Mouse (Mus musculus) embryo, embryonic 10.5 days (tissue): ENCODE data around the gene Cmah.

ENCODE experiments used
- DNase-seq: peaks from one replicate; pipeline ENCODE4 v3.0.0-alpha.2; 2015; ENCODE audit warnings: low spot score

The Cmah gene

DNA sequence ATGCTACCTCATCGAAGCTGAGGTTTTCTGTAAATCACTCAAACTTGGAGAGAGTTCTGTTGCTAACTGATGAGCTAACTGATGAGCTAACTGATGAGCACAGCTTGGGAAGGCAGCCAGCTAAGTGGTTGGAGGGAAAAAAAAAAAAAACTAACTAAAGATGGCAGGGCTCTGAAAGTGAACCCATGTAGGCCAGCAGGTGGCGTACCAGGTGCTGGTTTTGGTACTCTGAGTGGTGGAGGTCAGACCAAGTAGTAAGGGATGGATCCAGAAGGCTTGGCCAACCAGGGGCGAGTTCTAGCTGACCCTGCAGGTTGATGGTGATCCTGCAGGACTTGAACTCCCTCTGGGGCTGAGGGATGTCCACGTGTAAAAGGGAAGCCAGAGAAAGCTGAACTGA, 89.2 kb downstream of the Cmah start:
- DNase-seq, result peak; percentile 53

DNA sequence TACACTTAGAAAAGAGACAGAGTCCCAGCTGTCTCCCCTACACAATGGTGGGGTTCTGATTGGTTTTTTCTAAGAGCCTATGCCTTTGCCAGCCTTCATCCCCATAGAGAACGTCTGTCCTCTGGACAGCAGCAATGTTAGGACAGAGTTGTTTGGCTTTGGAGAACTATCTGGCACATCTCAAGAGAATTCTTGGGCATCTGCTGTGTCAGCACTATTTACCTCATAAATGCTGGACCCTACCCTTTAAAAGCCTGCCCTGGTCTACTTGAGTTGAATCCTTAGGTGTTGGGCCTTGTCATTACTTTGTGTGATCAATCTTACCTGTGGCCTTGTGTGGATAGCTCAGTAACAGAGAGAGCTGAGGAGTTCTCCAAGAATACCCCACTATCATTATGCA, 90.8 kb downstream of the Cmah start:
- no peak for DNase-seq

DNA sequence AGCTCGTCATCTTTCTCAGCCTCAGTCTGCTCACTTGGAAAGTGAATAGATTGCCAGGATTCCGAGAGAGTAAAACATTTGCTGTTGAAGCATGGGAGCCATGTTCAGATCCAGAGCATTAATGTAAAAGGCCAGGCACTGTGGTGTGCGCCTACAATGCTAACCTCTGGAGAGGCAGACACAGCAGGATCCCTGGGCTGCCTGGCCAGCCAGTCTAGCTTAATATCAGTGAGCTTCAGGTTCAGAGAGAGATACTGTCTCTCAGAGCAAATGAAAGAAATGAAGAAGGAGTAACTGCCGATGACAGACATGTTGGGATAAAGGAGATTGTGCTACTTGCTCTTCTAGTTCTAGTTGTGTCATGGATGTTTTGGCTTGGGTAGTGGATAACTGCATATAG, 91.6 kb downstream of the Cmah start:
- DNase-seq, result no peak

DNA sequence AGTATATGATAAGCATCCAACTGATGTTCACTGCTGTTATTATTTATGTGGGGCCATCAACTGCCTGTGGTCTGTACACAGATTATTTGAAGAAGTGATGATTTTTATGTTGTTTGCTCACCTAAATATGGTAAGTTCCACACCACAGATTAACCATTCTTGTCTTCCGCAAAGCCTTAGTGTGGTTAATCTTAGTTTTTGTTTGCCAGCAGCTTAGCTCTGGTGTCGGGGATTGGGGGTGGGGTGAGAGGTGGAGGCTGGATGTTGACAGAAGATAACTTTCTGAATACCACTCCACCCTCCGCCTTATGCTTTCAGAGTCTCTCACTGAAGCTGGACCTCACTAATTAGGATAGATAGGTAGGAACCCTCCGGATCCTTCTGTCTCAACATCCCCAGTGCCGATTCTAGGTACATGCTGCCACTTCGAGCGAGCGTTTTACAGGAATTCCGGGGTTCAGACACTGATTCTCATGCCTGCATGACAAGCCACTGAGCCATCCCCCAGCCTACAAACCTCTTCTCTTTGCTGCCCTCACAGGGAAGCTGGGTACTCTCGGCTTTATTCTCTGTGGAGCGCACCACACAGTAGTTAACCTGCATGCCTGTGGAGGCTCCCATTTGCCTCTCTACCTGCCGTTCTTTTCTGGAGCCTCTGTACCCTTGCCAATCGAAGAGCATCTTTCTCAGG, 92.5 kb downstream of the Cmah start:
- DNase-seq, result no peak

DNA sequence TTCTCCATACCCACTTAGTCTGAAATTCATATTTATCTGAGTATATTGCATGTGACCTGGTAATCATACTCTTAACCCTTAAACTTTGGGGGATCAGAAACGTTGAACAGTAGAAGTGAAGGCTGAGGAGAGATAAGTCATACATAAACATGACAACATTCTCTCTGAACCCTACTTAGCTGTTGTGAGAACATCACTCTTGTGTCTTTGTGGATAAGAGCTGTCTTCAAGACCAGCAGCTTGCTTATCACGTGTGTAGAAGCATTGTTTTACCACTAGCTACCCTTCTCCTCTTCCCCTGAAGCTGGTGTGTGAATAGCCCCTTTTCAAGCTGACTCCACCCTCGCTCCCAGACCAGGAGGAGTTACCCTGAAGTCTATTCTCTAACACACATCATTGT, 94.8 kb downstream of the Cmah start:
- DNase-seq, result no peak

DNA sequence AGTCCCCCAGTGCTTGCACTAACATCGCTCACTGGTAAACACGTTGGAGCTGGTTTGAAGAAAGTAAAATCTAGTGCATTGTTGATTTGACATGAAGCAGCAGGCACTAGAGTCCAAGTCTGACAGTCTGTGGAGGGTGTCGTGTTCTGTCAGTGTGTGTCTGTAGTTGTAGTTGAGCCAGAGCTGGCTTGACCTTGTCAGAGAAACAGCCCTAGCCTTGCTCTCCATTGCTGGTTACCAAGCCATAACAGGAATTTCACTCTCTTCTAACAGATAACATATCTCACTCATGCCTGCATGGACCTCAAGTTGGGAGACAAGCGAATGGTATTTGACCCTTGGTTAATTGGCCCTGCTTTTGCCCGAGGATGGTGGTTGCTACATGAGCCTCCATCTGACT, 103.0 kb downstream of the Cmah start:
- no peak for DNase-seq

DNA sequence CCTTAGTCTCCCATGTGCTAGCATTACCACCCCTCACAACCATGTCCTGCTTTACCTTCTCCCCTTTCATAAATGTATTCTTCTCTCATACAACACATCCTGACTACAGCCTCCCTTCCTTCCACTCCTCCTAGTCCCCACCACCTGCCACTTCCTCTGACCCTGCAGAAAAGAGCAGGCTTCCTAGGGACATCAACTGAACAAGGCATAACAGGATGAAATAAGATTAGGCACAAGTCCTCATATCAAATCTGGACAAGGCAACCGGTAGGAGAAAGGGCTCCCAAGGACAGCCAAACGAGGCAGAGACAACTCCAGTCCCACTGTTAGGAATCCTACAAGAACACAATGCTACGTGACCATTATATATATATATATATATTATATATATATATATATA, 104.4 kb downstream of the Cmah start:
- no peak for DNase-seq

DNA sequence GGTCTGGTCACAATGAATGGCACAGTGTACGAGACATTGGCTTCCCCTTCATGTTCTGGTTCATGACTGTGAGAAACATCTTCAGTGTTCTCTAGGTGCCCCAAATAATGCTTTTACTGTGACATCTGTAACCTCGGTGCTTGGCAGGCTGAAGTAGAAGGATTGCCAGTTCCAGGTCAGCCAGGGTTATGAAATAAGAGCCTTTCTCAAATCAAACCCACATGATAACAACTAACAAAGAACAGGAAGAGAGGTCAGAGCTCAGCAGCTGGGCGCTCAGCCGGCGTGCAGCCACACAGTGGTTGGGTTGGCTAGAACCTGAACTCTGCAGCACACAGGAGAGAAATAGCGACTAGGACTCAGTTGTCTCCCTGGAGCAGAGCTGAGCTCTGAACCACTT, 115.1 kb downstream of the Cmah start:
- peak; percentile 63 for DNase-seq

DNA sequence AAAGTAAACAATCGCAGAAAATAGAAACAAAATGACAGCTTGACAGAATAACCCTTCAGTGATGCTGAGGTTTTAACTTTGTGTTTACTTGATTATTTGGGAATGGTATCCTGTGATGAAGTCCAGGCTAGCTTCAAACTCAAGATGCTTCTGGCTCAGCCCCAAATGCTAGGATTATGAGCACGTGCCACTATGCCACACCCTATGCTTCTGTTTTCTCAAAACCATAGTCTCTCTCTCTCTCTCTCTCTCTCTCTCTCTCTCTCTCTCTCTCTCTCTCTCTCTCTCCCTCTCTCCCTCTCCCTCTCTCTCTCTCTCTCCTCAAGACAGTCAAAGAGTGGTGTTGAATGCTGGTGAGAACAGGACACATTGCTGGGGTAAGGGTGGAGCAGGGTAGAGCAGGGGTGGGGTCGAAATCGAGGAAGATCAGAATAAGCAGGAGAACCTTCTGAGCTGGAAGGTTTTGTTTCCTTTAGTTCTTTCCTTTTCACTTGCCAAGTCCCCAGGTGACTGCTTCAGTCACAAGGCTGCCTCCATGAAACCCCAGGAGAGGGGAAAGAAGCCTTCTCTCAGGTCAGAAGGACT, 116.7 kb downstream of the Cmah start:
- DNase-seq, result no peak

DNA sequence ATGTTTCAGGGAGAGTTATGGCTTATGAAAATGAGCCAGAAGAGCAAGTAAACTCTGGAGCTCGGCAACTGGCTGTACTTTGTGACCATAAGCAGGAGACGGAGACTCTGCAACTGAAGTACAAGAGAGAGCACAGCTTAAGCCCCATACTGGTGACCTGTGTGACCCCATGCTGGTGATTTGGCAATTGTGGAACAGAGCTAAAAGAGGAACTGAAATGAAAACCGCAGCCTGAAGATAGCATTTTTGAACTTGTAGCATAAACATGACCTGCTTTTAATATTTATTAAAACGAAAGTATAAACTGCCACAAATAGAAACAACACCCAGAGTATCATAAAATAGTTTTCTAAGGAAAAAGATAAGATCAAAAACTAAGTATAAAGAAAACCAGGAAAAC, 117.5 kb downstream of the Cmah start:
- no peak for DNase-seq

DNA sequence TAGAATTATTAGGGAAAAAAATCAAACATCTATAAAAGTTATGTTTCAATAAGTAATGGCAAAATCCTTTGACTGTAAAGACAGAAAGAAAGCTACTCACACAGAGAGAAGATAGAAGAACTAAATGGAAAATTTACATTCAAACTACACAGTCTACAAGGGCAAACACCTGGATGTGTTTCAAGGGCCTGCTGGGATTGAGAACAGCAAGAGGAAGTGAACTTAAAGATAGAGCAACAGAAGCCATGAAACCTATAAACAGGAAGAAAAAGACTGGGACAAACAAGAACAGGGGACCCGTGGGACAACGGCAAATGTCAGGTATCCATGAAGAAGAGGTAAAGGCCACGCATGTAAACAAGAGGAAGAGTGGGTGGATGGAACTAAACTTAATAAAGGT, 118.0 kb downstream of the Cmah start:
- no peak for DNase-seq

DNA sequence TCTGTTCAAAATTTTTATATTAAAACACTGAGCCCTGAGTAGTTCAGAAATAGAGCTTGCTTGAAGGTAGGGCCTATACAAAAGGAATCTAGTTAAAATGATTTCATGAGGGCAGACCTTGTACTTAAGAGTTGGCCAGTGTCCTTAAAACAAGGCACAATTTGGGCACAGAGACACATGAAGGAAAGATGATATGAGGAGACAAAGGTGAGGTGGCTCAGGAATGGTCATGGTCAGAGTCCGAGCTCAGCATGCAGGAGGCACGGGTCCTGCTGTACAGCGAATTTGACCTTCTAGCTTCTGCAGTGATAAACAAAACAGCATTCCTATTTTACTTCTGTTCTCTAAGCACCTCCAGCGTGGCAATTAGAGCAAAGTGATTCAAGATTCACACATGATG, 118.9 kb downstream of the Cmah start:
- no peak for DNase-seq

DNA sequence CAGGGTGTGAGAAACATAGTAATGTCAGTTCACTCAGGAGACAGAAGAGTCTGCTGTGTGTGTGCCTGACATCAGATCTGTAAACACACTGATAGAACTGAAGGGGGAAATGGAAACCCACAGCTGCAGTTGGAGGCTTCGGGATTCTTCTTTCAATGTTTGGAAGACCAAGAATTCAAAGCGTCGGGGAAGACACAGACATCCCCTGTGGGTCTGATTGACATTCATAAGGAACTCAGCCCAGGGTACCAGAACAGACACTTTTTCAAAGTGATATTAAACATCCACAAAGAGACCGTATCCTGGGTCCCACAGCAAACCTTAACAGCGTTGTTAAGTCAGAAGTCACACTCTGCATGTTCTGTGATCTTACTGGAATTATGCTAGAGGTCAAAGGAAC, 119.8 kb downstream of the Cmah start:
- no peak for DNase-seq

DNA sequence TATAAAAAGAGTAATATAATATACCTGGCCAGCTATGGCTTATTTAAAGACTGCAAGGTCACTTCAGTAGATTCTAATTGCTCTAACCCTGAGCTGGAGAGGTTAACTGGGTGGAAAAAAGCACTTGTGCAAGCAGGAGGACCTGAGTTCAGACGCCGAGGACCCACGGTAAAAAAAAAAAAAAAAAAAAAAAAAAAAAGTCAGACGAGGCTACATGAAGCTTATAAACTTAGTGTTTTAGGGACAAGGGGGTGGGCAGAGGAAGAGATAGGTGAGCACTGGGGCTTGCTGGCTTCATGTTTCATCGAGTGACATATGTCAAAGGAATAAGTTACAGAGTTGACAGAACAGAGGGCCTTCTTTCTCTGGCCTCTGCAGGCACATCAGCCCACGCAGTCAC, 121.4 kb downstream of the Cmah start:
- no peak for DNase-seq

DNA sequence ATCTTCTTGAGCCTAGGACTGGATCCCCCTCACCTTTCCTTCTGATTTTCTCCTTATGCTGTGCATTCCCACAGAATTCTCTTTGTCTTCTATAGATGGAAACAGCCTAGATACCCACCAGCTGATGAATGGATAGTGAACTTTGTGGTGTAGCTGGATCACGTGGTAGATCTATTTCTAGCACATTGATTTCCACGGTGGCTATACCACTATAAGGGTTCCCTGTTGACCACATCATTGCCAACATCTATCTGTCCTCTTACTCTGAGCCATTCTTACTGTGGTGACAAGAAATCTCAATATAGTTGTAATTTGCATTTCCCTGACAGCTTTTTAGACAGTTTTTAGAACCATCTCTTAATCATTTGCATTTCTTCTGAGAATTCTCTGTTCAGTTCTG, 124.3 kb downstream of the Cmah start:
- no peak for DNase-seq

DNA sequence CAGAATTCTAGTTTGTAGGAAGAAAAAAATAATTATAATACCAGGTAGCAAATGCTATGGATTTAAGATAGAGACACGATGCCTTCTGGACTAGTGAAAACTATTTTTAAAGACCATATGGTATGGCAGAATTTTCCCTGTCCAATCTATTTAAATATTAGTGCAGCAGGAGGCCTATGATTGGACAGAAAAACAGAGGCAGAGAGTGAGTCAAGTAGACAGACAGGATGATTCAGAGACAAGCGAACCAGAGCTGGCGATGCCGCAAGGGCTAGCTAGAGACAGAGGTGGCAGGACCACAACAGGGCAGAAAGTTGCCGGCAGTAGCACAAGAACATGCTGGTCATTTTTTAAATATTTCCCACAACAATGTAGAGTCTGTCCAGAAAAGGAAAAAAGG, 126.5 kb downstream of the Cmah start:
- no peak for DNase-seq

DNA sequence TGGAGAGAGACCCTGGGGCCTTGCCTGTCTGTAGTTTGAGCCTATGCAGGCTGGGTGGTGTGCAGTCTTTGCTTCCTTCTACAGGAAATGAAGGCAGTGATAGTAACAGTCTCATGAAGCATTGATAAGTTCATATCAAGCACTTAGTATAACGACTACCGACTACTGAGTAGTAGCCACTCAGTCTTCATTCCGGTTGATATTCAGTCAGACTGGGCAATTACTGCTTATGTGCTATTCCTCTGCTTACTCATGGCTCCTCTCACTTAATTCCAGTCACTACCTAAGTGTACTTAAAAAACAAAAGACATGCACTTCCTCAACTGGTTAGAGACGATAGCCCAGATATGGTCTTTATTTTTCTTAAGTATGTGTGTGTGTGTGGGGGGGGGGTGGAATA, 129.2 kb downstream of the Cmah start:
- no peak for DNase-seq

DNA sequence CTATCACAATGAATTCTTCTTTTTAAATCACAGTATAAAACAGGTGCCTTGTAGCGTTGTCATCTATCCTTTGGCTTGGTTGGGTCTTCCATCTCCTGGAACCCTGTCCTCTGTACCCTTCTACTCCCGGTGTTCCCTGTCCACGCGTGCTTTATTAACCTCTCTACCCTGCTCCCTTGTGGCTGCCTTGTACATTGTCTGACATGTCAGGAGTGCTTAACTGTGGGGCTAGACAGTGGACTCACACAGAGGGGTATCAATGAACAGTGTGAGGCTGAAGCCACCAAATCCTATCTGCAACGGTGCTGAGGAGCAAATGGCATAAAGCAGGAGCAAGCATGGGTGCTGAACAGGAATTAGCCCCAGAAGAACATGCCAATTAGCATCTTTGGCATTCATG, 133.3 kb downstream of the Cmah start:
- no peak for DNase-seq

DNA sequence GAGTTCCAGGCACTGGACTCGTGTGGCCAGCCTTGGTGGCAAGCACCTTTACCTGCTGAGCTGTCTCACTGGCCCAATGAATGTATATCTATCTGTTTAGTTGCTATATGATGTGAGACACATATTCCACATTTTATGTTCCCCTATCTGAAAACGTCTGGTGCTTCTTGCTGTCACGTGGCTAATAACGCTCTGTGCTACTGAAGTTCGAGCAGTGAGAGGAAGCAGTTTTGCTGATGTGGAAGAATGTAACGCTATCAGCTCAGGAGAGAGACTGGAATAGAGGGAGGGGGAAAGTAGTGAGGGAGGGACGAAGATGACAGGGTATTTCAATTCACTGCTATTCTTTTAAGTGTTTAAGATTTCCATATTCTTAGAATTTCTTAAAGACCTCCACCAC, 136.6 kb downstream of the Cmah start:
- DNase-seq, result no peak

DNA sequence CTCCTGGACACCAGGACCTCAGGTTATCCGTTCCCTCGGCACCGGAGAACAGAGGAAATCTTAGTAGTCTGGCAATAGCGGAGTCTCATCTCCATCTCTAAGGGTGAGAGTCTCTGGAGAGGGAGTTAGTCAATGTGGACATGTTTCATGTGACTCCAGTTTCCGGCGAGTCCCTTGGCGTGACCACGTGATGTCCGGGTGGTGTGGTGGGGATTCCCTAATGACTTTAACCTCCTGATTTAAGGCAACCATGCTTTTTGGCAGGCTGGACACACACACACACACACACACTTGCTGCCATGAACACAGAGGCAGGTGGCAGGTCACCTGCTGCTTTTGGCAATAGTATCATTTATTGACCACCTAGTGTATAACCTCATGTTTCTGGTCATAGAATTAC, 138.8 kb downstream of the Cmah start:
- no peak for DNase-seq

DNA sequence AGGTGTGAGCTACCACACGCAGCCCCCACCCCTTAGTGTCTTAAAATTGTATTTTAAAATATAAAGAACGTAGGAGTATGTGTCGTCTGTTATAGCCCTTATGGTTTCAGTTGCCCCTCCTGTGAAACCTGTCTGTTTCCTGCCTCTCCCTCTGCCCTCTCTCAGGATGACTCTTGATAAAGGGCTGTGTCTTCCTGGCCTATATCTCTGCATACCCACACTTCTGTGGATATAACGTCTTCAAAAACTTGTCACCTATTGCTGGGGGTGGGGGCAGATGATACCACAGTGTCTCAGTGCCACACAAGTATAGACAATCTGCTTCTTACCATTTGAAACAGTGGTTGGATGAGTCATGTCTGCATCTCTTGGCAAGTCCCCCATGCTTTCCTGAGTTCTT, 140.6 kb downstream of the Cmah start:
- DNase-seq, result no peak

DNA sequence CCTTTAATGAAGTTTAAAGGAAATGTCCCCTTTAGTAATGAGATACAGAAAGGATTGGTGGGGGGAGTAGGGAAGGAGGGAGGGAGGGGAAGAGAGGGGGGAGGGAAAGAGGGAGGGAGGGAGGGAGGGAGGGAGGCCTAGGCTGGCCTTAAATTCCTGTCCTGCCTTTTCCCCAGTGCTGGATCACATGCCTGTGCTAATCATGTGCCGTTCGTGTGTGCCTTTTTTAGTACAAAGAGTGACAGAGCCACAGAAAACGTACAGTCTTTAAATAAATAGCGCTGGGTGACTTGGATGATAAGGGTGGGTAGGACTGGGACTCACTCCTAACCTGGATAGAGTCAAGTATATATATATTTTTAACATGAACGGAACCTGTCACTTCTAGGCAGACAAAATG, 150.4 kb downstream of the Cmah start:
- DNase-seq, result no peak

DNA sequence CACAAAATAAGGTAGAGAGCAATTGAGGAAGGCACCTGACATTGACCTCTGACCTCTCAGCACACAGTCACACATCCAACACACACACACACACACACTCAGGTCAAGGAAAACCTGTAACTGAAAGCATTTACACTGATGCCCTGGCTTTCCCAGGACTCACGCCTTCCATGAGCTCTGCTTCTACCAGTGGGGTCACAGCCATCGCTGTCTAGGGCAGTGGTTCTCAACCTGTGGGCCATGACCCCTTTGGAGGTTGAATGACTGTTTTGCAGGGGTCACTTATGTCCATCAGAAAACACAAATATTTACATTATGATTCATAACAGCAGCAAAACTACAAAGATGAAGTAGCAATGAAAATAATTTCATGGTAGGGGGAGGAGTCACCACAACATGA, 152.3 kb downstream of the Cmah start:
- no peak for DNase-seq

DNA sequence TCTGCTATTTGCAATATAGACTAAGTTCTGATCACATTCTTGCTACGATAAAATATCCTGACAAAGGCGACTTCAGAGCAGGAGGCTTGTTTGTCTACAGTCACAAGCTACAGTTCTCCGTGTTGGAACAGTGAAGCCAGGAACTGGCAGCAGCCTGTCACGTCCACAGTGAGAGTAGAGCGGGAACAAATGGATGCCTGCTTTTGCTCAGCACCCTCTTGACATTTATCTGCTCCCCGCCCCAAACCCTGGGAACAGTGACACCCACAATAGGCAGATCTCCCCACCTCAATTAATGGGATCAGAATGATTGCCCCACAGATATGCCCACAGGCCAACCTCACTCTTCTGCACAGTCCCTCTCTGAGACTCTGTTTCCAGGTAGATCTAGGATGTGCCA, 153.6 kb downstream of the Cmah start:
- no peak for DNase-seq
